Mouse (Mus musculus) adrenal gland, postnatal 36 days (tissue): ENCODE results near the gene Trhr2. TPM values are rescaled to one million over a fixed set of nuclear protein-coding genes. Genes with fewer than 3 reads are reported as not detected.

ENCODE experiments used
- DNase-seq, 2 experiments: peaks; one replicate each; pipeline ENCODE4 v3.0.0; 2021; ENCODE audit warnings: mixed read lengths in 1 of 2
- long read RNA-seq, 2 experiments: library from polyadenylated mRNA; stranded (forward); transcript quantifications; one replicate each; pipeline ENCODE4 v2.0.0; 2021; ENCODE audit warnings: borderline sequencing depth in 2 of 2
- total RNA-seq, 2 experiments: library from RNA; stranded (reverse); gene quantifications; 2 replicates each; pipeline ENCODE4 v1.2.3; 2021

Gene Trhr2
- not detected for total RNA-seq
- long read RNA-seq, experiment 1: 0 reads
- long read RNA-seq, experiment 2, partial matches to known transcripts: 0 of 1 reads
- long read RNA-seq, experiment 2, other reads (novel, unspliced or antisense): 0 of 1 reads

DNA sequence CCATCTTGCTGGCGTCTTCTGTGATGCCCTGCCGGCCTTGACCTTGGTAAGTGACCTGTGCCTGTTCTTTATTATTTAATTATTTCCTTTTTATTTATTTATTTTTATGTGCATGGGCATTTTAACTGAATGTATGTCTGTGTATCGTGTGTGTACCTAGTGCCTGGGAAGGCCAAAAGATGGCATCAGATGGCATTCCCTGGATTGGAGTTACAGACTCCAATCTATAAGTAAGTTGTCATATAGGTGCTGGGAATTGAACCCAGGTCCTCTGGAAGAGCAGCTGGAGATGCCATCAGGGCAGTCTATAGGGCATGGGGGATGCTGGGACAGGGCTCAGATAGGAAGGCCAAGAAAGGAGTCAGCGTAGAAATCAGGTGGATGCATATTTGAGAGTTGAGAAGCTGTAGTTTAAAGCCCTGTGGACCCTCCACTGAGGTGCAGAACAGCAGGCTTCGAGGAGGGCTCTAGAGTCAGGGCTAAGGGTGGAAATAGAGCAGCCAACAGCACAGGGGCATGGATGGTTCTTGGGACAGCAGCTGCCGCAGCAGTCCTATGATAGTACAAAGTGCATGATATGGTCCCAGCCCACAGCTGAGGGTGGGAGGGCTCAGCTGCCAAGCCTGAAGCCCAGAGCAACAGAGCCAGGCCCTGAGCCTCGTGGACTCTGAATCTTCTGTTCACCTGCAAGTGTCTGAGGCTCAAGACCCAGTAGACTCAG is at the start of gene Trhr2:
Gene Trhr2, minus strand, starts transcription at position 51 of the 721 bp plus-strand sequence.
- no peak for DNase-seq

DNA sequence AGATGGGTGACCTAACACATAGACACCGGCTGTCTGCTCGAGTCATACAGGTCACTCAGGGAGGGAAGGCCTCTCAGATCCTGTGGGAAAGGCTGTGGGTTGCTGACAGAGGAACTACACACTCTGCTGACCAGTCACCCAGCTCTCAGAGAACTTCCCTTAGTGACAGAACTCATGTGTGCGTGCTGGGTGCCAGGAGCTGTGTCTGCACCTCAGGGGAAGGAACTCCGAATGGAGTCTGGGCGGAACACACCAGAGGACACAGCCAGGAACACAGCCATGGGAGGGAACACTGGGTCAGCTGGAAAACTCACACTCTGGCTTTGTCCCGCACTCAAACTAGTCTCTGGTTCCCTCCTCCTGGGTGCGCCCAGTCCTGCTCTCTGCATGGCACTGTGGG is 47.1 kb upstream of the Trhr2 start:
- no peak for DNase-seq

DNA sequence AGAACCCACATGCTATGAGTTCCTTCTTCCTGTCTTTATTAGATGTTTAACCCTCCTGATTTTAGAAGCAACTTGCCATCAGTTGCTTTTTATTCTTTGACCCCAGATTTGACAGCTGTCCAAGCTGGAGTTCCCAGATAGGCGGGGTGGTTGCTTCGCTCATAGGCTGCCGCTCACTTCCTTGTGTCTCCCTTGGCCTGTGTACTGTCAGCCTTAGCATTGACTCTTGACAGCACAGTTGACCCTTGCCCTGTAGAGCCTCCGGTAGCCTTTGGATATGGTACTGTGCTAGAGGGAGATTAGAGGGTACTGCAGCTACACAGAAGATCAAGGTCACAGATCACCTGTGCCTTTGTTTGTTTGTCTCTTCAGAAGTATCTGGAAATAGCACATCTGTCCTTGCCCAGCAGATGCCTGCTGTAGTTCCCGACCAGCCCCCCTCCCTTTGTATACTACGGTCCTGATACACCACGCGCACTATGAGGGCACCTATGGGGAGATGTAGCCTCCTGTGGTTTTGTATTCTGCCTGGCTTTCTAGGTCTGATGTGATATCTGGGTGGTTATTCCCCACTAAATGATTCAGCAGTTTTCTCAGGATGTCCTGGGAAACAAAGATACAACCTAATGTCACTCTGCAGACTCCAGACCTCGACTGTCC is 44.7 kb upstream of the Trhr2 start:
- DNase-seq: no peak

DNA sequence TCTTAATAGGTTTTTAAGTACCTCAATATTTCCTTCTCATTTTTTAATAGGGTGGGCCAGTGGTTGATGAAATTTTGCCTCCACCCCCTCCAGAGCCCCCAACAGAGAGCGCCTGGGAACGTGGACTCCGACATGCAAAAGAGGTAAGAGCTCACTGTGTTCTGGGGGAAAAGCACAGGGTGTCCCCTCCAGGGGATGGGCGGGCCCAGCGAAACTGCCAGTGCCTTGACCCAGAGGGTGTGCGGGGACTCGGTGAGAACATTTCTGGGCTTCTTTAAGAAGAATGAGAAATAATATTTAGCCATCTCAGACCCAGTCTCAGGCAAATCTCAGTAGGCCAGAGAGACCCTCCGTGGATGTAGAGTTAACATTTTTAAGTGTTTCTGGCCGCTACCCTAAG is 37.6 kb upstream of the Trhr2 start:
- DNase-seq: no peak

DNA sequence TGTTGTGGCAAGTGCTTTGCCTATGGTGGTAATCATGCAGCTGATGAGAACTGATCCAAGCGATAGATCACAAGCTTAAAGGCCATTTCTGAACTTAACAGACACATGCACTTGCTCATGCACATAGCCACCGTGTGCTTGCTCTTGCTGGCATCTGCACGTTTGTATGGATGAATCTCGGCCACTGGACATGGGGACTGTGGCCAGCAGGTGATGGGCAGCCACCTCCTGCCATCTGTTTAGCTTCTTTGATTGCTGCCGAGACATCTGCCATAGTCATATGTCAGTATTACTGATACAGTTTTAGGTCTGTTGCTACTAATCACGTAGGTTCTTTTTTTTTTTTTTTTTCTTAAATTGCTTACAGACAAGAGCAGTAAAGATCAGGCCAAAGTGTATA is 34.7 kb upstream of the Trhr2 start:
- no peak for DNase-seq

DNA sequence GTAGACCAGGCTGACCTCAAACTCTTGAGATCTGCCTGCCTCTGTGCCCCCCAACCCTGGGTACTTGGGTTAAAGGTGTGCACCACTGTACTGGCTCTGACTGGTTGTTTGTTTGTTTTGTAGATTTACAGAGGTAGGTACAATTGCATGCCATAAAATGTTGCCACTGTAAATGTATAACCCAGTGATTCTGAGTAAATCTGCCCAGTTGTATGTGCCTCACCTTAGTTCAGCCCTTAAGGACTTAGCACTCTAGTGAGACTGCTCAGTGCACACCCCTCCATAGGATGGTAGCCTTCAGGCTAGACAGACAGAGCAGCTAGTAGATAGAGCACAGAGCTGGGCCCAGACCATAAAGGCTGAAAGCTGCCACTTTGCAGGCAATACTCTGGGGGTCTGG is 33.2 kb upstream of the Trhr2 start:
- DNase-seq: no peak

DNA sequence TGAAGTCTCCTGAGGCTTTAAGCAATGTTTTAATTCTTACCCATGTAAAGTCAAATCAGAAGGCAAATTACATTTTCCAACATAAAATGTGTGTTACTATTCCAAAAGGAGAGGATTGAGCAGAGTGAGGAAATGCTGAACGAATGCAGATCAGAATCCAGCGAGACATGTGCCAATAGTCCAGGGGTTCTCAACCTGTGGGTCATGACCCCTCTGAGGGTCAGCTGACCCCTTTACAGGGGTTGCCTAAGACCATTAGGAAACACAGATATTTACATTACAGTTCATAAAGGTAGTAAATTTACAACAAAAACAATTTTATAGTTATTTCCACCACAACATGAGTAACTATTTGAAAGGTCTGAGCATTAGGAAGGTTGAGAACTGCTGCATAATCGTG is 30.2 kb upstream of the Trhr2 start:
- DNase-seq: no peak

DNA sequence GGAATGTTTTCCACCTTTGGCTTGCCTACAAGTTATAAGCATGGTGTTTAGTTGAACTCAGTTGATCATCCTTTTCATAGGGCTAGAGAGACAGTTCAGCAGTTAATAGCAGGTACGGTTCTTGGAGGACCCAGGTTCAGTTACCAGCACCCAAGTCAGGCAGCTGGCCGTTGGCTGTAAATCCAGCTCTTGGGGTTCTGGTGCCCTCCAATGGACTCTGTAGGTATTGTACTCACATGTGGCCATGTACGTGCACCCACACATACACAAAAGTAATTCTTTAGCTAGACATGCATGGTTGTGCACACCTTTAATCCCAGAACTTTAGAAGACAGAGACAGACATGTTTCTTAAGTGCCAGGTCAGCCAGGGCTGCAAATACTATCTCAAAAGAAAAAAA is 28.8 kb upstream of the Trhr2 start:
- DNase-seq: no peak

DNA sequence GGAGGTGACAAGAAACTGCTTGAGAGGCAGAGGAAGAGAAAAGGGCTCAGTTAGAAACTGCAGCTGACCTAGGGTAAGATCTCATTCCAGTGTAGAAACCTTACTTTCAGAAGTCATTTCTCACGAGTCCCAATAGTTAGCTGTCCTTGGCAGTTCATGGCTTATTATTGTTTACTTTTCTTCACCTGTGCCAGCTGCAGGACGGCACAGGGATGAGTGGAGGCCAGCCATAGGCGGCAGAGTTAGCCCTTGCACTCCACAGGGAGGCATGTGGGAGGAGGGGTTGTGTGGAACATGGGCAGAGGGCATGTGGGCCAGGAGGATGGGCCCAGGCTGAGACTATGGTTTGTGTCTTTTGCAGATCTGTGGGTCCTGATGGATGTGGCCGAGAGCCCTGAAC is 22.5 kb upstream of the Trhr2 start:
- DNase-seq: no peak

DNA sequence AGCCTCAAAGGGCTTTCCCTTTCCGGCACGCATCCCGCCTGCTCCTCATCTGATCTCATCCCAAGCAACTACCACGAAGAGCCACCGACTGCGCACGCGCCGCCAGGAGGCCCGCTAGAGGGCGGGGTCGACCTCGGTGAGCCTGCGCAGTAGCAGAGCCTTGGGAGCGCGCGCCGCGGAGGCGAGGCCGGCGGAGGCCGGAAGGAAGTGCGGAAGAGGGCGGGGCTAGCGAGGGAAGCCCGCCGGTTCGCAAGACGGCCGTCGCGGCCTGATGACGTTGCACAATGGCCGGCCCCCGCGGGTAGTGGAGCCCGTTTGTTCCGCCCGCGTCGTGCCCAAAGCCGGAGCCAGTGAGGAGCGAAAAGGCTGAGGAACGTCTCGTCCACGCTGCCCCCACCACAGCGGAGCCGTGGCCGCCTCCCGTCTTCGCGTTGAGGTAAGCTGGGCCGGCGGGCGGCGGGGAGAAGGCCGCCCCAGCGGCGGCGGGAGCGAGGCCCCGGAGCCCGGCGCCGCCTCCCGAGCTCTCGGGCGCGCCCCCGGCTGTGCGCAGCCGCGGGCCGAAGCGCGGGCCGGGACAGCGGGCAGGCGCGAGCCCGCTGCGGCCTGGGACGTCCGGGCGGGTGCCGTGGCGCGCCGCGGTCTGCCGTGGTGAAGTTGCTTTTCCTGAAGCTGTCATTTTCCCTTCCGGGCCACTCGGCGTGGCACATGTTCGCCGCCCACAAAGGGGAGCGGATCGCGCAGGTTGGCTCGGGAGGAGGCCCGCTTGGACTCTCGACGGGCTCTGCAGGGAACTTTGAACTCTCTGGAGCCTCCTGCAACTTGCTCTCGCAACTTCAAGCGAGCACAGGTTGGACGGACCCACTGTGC is 16.1 kb upstream of the Trhr2 start, which contains the start of gene Zc3h18:
Gene Zc3h18, plus strand, starts transcription at position 245 of the 867 bp plus-strand sequence.
- peak; percentile 100 for DNase-seq

DNA sequence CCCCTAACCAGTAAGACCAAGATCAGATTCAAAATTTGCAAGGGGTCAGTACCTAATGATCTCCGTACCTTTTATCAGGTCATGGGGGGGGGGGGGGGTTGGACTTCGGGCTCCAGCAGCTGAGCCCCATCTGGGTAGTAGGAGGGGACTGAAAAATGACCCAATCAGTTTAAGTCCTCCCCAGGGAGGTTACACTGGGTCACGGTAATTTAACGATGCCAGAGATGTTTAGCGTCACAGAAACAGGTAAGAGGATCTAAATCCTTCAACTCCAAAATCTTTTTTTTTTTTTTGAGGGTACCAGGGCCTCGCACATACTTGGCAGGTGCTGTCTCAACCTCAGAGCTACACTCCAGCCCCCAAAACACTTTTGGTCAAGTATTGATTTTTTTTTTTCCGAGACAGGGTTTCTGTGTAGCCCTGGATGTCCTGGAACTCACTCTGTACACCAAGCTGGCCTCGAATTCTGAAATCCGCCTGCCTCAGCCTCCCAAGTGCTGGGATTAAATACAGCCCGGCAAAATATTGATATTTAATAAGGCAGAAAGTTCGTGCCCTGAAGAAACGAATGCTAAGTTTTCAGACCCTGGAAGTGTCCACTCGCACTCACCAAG is 15.3 kb upstream of the Trhr2 start:
- no peak for DNase-seq

DNA sequence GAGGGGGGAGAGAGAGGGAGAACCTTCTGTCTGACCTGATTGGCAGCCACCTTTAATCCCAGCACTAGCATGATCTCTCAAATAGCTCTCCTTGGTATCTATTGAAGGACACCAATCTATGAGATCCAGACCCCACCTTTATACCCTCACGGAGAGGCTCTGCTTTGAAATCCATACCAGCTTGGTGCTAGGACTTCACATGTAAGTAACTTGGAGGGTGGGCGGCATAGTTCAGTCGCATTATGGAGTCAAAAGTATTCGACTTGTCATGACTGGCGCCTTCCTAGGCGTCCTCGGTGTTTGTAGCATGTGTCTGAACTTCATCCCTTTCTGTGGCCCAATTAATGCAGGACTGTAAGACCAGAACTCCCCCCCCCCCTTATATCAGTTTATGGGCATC is 14.8 kb upstream of the Trhr2 start:
- DNase-seq: no peak

DNA sequence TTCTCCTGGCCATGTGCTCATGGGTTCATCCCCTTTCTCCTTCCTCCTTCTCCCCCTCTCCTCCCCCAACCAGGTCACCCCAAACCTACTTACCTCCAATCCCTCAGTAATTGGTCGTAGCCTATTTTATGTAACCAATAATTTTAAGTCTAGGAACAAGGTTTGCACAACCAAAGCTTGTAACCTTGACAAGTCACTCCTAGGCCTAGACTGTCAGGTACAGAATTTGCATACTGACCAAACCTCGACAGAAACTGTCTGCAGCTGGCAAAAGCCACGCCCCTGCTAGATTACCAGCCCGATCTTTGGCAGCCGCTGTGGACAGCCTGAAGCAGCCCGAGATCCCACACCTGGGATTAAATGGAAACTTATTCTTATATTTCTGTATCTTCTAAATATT is 11.2 kb upstream of the Trhr2 start:
- no peak for DNase-seq

DNA sequence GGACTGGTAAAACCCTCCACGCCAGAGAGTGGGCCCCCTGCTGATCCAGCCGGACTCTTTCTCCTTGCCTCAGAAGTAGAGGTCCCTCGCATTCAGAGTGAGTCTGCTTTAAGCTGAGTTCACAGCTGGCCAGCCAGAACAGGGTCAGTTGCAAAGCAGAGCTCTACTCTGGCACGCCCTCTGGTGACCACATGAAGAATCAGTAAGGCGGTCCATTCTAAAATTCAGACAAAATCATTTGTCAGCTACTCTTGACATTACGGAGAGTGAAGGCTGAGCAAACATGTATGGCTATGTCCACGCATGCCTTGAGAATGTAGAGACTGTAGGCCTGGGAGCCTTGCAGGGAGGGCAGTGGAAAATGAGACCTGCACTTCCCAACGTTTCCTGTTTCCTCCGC is 9.1 kb upstream of the Trhr2 start:
- peak; percentile 77 to 81 for DNase-seq

DNA sequence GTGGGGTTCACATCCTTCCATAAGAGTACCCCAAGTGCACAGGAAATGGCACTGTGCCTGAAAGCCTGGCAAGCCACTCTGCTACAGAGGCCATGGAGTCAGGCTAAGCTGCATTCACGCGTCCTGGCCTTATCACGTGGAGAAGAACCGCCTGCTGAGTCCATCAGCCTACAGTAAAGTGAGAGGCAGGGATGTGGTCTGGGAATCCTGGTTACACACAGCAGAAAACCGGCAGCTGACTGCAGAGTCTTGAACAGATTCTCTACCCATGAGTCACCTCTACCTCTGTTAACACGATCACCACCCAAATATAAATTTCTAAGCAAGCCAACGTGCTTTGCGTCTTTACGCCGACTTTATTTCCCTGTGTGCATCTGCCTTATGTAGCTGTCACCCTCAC is 7.9 kb upstream of the Trhr2 start:
- no peak for DNase-seq

DNA sequence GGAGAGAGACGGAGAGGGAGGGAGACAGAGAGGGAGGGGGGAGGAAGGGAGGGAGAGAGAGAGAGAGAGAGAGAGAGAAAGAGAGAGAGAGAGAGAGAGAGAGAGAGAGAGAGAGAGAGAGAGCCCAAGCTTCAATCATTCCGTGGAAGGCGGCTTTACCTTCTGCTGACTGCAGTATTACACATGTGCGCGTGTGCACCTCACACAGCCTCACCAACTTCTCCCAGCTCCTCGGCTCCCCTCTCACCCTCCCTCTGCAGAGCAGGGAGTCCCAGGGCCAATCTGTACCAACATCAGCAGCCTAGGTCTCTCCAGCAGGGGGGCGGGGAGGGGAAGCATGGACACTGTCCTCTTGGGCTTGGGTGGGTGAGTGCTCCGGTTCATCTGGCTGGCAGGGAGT is 2.4 kb upstream of the Trhr2 start:
- DNase-seq: no peak

DNA sequence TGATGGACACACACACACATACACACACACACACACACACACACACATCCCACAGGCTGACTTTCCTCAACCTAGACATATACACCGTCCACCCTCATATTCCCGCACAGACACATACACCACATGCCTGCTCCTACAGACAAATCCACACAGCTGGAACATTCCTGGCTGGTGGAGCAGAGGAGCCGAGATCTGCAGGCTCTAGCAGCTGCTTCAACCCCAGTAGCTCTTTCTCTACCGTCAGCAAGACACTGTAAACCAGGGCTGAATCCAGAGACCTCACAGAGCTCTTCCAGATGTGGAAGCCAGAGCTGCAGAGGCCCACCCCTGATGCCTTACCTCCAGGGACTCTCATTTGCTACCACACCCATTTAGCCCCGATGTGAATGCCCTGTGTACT is 1.7 kb upstream of the Trhr2 start:
- DNase-seq: no peak

DNA sequence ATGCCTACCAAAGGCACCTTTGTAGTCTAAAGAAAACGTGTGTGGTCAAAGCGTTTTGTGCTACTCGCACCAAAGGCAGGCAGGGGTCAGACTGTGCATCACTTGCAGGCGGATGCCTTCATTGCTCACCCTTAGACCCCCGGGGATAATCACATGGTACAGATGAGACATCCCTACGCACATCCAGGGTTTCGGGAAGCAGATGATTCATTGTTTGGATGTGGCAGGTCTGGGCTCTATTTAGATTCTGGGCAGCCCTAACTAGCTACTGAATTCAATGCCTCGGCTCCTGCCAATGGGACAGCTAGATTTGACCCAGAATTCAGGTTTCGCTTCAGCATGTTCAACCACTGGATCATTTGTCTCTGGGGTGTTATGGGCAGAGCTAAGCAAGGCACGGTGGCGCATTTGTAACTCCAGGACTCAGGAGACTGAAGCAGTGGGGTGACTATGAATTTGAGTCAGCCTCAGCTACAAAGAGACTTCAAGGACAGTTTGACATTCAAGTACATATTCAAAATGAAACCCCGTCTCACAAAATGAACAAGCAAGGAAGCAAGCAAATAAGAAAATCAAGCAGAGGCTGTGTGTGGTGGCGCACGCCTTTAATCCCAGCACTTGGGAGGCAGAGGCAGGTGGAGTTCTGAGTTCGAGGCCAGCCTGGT is 1.3 kb downstream of the Trhr2 start:
- DNase-seq: peak in 1 of 2 experiments; percentile 27

DNA sequence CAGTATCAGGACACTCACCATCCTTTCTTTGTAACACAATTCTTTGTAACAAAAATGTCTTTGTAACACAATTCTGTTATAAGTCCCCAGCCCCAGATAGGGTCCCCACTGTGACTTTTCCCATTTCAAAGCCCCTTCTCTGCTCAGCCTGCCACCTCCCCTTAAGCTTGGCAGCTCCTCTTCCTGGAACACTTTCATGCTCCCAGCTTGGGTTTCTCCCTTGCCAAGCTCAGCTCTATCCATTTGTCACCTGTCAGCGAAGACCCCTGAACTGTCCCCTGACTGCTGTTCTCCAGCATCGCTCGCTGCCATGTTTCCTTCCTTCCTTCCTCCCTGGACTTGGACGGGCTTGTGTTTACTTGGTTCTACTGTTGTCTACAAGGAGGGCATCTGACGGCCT is 2.9 kb downstream of the Trhr2 start:
- no peak for DNase-seq

DNA sequence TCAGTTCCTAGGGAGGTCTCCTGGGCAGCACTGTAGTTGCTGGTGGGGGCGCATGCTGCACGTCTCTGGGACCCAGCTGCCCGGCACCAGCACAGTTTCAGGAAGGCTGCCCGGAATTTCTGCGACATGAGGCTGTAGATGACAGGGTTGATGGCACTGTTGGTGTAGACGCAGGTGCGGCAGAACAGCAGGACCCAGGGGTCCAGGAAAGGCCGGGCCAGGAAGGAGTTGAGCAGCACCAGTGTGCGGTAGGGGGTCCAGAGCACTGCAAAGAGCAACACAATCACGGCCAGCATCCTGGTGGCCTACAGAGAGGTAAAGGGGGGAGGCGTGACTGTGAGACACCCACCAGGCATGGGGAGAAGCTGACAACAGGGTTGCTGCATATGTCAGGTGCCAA is 3.3 kb downstream of the Trhr2 start:
- DNase-seq: no peak
